Mouse (Mus musculus) lung, postnatal 14 days (tissue): ENCODE measurements around the gene Emsy.

ENCODE experiments used
- DNase-seq: peaks from one replicate; pipeline ENCODE4 v3.0.0; 2021

Emsy gene

GRCm38 (mm10) chr7:98541564-98541963 is 115.0 kb downstream of the Emsy start:
- DNase-seq, result no peak

GRCm38 (mm10) chr7:98540879-98541278 is 115.7 kb downstream of the Emsy start:
- DNase-seq, result no peak

- no peak for DNase-seq
These were observed 118.5 kb downstream of the Emsy start for GRCm38 (mm10) chr7:98537967-98538573.

- DNase-seq, result no peak
These were observed 119.2 kb downstream of the Emsy start for GRCm38 (mm10) chr7:98537210-98537966.
